Mouse (Mus musculus) testis, adult 2 months (tissue): ENCODE measurements around the gene Bicral.

Experiments
- CTCF ChIP-seq: fragments of 200-500 bp; IDR thresholded peaks from 2 replicates; pipeline ENCODE4 v1.5.1; 2012; ENCODE audit warnings: low read depth, mild to moderate bottlenecking, inconsistent platforms, low read length, moderate library complexity; ENCODE audit not compliant: control insufficient read depth, insufficient read depth, insufficient replicate concordance
- POLR2A ChIP-seq: fragments of 200-500 bp; IDR thresholded peaks from 2 replicates; pipeline ENCODE4 v1.6.1; 2012; ENCODE audit warnings: low read depth, mild to moderate bottlenecking, inconsistent platforms, low read length, moderate library complexity; ENCODE audit not compliant: control insufficient read depth

DNA sequence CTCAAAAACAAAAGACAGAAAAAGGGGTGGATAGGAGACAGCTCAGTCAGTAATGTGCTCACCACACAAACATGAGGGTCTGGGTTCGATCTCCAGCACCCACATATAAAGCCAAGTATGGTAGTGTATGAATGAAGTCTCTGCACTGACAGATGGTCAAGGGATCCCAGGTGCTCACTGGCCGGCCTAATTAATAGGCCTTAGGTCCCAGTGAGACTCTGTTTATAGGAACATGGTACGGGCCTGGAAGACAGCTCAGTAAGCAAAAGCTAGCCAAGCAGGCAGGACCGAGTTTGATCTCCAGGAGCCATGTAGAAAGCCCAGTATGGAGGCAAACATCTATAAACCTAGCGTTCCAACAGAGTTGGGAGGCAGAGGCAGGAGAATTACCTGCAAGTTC is 18.8 kb upstream of the Bicral start:
- TF ChIP-seq CTCF, result no peak
- TF ChIP-seq POLR2A, result no peak
